Mouse (Mus musculus): ENCODE measurements at regions not wholly inside any gene's neighbourhood (a gene's known extent, or its start where the extent isn't known, plus 50 kb on each side); places are given as distances from the start of the nearest gene placed in this dataset.

GRCm38 (mm10) chr11:51911481-51911880, 54.0 kb upstream of the Jade2 start:
- Histone ChIP-seq H3K36me3 (ENCODE audit: control insufficient read depth, insufficient read depth, low read length) (no peaks in the 10 kb centered on the region), H3K9me3 (ENCODE audit: control insufficient read depth, low read length) (no peaks in the 10 kb centered on the region), H3K4me3 (ENCODE audit: low read depth, low read length) (no peak overlapping the region), H3K4me1 (ENCODE audit: control insufficient read depth, insufficient read depth, low read length) (peaks cover 7% of the 10 kb centered on the region), H3K9ac (ENCODE audit: low read length) (no peak overlapping the region), H3K27ac (ENCODE audit: low read depth, low read length) (no peak overlapping the region), H3K4me2 (no peak overlapping the region), H3K27me3 (ENCODE audit: control insufficient read depth, insufficient read depth, low read length) (no peaks in the 10 kb centered on the region)
- no peak for ATAC-seq (ENCODE audit: low FRiP score)
- no peak for DNase-seq (ENCODE audit: low spot score, missing footprints)
- WGBS = 84% methylated on average over 3 of the region's 3 CpGs

- H3K4me3 ChIP-seq (ENCODE audit: low read depth, low read length) = no peak overlapping the region
- ATAC-seq (ENCODE audit: low FRiP score) (no peak), DNase-seq (ENCODE audit: low spot score, missing footprints) (no peak)
- H3K36me3 ChIP-seq (ENCODE audit: control insufficient read depth, insufficient read depth, low read length) = no peaks in the 10 kb centered on the region
- H3K9ac ChIP-seq (ENCODE audit: low read length) = no peak overlapping the region
- 17% methylated on average over 8 of the region's 8 CpGs for WGBS
- H3K27me3 ChIP-seq (ENCODE audit: control insufficient read depth, insufficient read depth, low read length) = no peaks in the 10 kb centered on the region
- H3K27ac ChIP-seq (ENCODE audit: low read depth, low read length) = no peak overlapping the region
- no peaks in the 10 kb centered on the region for H3K9me3 ChIP-seq (ENCODE audit: control insufficient read depth, low read length)
- peaks cover 10% of the 10 kb centered on the region for H3K4me1 ChIP-seq (ENCODE audit: control insufficient read depth, insufficient read depth, low read length)
- peak overlapping the region; percentile 53; the same call in 1 of the 2 replicates for H3K4me2 ChIP-seq
Measured at GRCm38 (mm10) chr11:51915656-51916032, 51.8 kb upstream of the Cdkn2aipnl start.

GRCm38 (mm10) chr11:51916033-51916929, 51.2 kb upstream of the Cdkn2aipnl start:
- H3K9me3 ChIP-seq (ENCODE audit: control insufficient read depth, low read length) = no peaks in the 10 kb centered on the region
- H3K27ac ChIP-seq (ENCODE audit: low read depth, low read length) = no peak overlapping the region
- H3K9ac ChIP-seq (ENCODE audit: low read length) = peak overlapping the region; percentile 52
- no peaks in the 10 kb centered on the region for H3K27me3 ChIP-seq (ENCODE audit: control insufficient read depth, insufficient read depth, low read length)
- under 1% methylated on average over 29 of the region's 29 CpGs for WGBS
- H3K4me1 ChIP-seq (ENCODE audit: control insufficient read depth, insufficient read depth, low read length) = peaks cover 10% of the 10 kb centered on the region
- H3K36me3 ChIP-seq (ENCODE audit: control insufficient read depth, insufficient read depth, low read length) = no peaks in the 10 kb centered on the region
- H3K4me2 ChIP-seq = peak overlapping the region; percentile 53
- peak overlapping the region; percentile 24 for H3K4me3 ChIP-seq (ENCODE audit: low read depth, low read length)
- DNase-seq (ENCODE audit: low spot score, missing footprints) = peak; percentile 88
- peak; percentile 44; the same call in 1 of the 2 replicates for ATAC-seq (ENCODE audit: low FRiP score)
